Mouse (Mus musculus): ENCODE measurements around the gene Zcchc24. TPM values are rescaled to one million over a fixed set of nuclear protein-coding genes. Genes with fewer than 3 reads are reported as not detected.

The Zcchc24 gene
- total RNA-seq, 2 experiments from 2014 or later, result 52.0 to 55.7 TPM

GRCm38 (mm10) chr14:25780601-25781000 lies 11.8 kb upstream of the Zcchc24 start:
- DNase-seq (ENCODE audit: low spot score in 2 of 2), result no peak

- DNase-seq (ENCODE audit: low spot score in 2 of 2), result no peak
These were observed 7.5 kb upstream of the Zcchc24 start for GRCm38 (mm10) chr14:25776294-25776693.

DNA sequence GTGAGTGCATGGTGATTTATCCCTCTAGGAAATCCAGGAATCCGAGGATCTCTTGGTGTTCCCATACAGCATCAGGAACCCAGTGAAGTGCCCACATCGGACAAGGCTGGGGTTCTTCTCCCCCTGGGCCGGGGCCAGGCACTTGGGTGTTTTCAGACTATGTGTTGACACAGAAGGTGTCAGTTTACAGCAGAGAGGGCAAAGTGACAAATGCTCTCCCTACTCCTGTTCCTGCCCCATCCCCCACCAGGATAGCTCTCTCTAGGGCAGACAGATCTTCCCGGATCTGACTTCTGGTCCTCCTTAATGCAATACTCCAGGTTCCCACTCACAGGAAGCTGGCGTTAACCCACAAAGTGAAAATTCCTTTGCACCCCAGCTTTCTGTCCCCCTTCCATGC lies 5.3 kb upstream of the Zcchc24 start:
- no peak for DNase-seq (ENCODE audit: low spot score in 2 of 2)

GRCm38 (mm10) chr14:25773039-25773438 lies 4.2 kb upstream of the Zcchc24 start:
- no peak for DNase-seq (ENCODE audit: low spot score in 2 of 2)

GRCm38 (mm10) chr14:25769626-25770306 lies 927 bp upstream of the Zcchc24 start:
- no peak for DNase-seq (ENCODE audit: low spot score in 2 of 2)

DNA sequence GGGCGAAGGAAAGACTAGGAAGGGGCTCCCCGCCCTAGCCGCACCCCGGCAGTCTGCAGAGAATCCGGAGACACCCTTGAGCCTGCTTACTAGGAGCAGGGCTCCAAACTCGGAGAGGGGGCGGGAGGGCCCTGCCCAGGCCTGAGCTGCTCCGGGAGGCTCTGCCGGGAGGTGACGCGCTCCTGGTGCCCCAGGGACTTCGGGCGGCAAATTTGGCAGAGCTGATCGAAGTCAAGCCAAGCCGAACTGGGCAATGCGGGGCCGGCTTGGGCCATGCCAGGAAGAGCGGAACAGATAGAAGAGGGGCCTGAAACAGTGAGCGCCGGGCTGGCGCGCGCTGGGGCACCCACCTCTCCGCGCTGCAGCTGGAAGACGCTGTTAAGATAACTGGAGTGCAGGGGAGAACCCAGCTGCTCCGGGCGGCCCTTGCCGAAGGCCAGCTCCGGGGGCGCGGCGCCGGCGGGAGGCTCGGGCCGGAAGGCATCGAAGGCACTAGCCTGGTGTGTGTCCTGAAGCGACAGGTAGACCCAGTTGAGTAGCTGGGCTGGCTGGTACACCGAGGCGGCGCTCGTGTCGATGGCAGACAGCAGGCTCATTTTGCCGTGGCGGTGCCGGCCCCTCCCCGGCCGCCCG lies 462 bp downstream of the Zcchc24 start:
- peak in 1 of 2 experiments; percentile 58 for DNase-seq (ENCODE audit: low spot score in 2 of 2)

GRCm38 (mm10) chr14:25767725-25768203 lies 1.1 kb downstream of the Zcchc24 start:
- DNase-seq (ENCODE audit: low spot score in 2 of 2), result peak in 1 of 2 experiments; percentile 22

- DNase-seq (ENCODE audit: low spot score in 2 of 2), result peak in 1 of 2 experiments; percentile 22
These were observed 2.4 kb downstream of the Zcchc24 start for GRCm38 (mm10) chr14:25766441-25766840.

- peak; percentile 72 to 82 for DNase-seq (ENCODE audit: low spot score in 2 of 2)
These were observed 2.9 kb downstream of the Zcchc24 start for GRCm38 (mm10) chr14:25765921-25766320.

DNA sequence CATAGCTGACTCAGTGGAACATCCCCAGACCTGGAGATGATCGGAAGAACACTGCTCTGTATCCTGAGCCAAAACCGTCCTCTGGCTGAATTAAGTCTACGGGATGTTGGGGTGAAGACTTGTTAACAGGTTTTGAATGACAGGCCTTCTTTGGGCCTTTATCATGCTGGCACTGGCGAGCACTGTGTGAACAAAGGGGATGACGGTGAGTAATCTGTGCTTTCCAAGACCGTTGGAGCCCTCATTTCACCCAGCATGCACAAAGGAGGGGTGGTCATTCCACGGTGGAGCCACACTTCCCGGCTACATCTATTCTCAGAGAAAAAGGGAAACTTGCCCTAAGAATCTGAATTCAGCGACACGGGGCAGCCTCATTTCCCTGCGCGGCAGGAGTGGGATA lies 3.7 kb downstream of the Zcchc24 start:
- DNase-seq (ENCODE audit: low spot score in 2 of 2), result peak in 1 of 2 experiments; percentile 27

DNA sequence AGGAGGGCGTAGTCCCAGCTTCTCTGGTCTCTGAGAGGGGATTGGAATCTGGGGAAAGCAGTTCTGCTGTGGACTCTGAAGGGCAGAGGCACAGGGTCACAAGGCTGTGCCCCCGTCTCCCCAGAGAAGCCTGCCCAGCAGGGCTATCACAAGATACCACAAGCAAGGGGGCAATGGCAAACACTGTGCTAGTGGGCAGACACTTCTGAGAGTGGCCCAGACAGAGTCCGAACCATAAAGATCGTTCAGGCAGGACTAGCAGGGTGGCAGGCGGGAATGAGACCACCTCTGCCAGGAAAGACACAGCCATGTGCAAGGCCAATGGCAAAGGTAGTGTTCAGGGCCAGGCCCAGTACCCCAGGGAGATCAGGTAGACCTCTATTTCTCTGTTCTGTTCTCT lies 7.7 kb downstream of the Zcchc24 start:
- no peak for DNase-seq (ENCODE audit: low spot score in 2 of 2)

DNA sequence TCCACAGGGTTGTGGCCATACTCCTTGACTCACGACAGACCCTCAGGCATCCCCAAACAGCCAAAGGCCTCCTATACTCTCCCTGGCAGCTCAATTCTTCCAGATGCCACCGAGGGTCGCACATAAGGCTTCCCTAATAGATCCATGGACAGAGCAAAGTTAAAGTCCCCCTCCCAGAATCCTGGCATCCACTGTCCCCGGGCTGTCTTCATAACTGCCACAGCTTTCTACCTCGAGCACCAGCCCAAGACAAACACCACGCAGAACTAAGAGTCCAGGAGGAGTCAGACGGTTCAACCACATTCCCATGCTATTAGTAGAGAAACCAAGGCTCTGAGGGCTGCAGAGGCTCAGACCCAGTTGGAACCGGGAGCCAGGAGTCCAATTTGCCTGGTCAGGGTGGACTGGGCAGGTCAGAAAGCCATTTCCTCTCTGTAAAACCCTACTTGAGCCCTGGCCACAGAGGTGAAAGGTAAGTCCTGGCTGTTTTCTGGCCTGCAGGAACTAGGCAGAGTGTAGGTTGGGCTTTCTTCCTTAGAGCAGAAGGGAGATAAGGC lies 8.8 kb downstream of the Zcchc24 start:
- DNase-seq (ENCODE audit: low spot score in 2 of 2), result no peak

DNA sequence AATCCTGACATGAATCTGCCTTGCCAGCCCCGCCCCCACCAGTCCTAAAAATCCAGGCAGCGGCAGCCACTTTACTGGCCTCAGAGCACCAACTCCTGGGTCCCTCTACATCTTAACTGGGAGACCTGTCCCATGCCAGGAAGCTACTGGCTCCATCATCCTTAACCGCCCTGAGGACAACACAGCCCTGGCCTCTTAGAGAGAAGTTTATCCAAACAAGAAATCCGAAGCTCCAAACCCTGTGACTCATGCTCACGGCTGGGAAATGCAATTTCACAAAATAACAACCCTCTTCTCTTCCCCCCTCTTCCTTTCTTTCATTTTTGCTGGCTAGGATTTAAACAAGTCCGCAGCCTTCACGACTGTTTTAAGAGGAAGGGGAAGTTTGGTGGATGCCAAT lies 9.3 kb downstream of the Zcchc24 start:
- DNase-seq (ENCODE audit: low spot score in 2 of 2), result no peak

DNA sequence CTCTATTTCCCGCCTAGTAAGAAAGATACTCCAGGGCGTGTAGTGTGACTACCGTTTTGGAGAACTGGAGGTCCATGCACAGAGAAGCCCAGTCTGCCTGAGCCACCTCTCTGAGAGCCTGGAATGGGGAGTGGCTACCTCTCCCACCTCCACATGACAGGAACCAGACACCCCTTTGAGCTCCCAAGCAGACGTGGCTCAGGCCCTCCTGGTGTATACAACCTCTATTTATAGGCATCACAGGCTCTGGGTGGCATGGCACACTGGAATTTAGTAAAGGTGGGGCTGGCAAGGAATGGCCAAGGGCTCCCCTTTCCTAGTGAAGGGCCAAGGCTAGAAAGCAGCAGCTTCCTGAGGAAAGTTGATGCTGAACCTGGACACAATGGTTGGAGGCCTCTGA lies 10.9 kb downstream of the Zcchc24 start:
- DNase-seq (ENCODE audit: low spot score in 2 of 2), result no peak

DNA sequence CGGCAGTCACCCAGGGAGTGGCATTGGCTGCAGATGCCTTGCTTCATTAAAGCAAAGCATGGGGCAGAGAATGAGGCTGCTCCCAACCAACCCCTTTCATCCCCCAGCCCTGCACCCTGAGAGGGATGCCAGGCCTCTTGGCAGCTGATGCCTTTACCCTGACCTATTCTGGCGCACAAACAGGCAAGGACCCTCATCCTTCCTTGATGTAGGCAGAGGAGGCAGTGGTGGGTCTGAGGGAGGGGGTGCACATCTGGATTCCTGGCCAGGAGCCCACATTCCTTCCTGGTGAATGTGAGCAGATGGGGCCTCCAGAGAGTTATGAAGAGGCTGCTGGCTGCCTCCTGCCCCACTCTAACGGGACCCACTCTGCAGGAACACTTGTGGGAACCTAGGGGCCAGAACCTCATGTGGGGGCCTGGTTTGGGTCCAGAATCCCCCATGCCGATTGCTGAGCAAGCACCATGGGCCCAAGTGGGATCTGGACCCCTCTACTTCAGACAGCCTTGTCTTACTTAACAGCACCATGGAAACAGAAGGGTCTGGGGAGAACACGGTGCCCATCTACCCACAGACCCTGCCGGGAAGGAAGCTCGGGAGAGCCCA lies 12.4 kb downstream of the Zcchc24 start:
- peak in 1 of 2 experiments; percentile 39 for DNase-seq (ENCODE audit: low spot score in 2 of 2)

- no peak for DNase-seq (ENCODE audit: low spot score in 2 of 2)
These were observed 13.3 kb downstream of the Zcchc24 start for GRCm38 (mm10) chr14:25755541-25755940.

GRCm38 (mm10) chr14:25754531-25755484 lies 14.0 kb downstream of the Zcchc24 start:
- DNase-seq (ENCODE audit: low spot score in 2 of 2), result no peak

GRCm38 (mm10) chr14:25753021-25753420 lies 15.8 kb downstream of the Zcchc24 start:
- DNase-seq (ENCODE audit: low spot score in 2 of 2), result peak in 1 of 2 experiments; percentile 39

DNA sequence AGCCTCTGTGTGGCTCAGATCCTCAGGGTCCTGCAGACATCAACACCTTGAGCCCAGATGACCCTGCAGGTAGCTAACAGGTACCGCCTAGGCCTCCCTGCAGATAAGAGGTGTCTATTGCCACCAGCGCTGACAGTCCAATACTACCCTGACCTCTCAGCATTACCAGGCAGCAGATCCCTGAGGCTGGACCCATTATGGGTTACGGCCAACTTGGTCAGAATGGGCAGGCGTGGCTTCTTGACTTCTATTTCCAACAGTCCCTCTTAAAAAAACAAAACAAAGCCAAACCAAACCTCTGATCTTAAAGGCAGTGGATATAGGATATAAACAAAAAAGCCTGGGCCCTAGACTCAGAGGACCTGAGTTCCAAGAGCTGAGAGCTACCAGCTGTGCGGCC lies 17.8 kb downstream of the Zcchc24 start:
- DNase-seq (ENCODE audit: low spot score in 2 of 2), result no peak

GRCm38 (mm10) chr14:25750448-25751015 lies 18.3 kb downstream of the Zcchc24 start:
- no peak for DNase-seq (ENCODE audit: low spot score in 2 of 2)

All from layer of hippocampus, postnatal 10 days (tissue).